Mouse (Mus musculus) heart, embryonic 16.5 days (tissue): ENCODE data around the gene Il4i1. TPM values are rescaled to one million over a fixed set of nuclear protein-coding genes. Genes with fewer than 3 reads are reported as not detected.

ENCODE experiments used
- ATAC-seq: fragments of 200-750 bp; cut with Nextera tagmentation; replicated peaks from 2 replicates; pipeline ENCODE4 v1.8.0; 2017; ENCODE audit warnings: moderate number of reproducible peaks; ENCODE audit not compliant: insufficient read depth, low FRiP score; ENCODE audit errors: extremely low read depth
- H3K27ac ChIP-seq: fragments of 300-500 bp; sonication (generic); 2 replicates; pipeline ENCODE4 v1.5.1; 2014; ENCODE audit warnings: mild to moderate bottlenecking, low read length, control low read depth, moderate library complexity
- H3K27me3 ChIP-seq: fragments of 300-500 bp; sonication (generic); 2 replicates; pipeline ENCODE4 v1.6.1; 2014; ENCODE audit warnings: low read length, mixed read lengths; ENCODE audit not compliant: control insufficient read depth, insufficient read depth
- H3K36me3 ChIP-seq: fragments of 300-500 bp; sonication (generic); 2 replicates; pipeline ENCODE4 v1.6.1; 2014; ENCODE audit not compliant: control insufficient read depth, insufficient read depth
- H3K4me1 ChIP-seq: fragments of 300-500 bp; sonication (generic); 2 replicates; pipeline ENCODE4 v1.6.1; 2014; ENCODE audit warnings: low read length, mixed read lengths; ENCODE audit not compliant: control insufficient read depth, insufficient read depth
- H3K4me2 ChIP-seq: fragments of 300-500 bp; sonication (generic); 2 replicates; pipeline ENCODE4 v1.6.1; 2014; ENCODE audit warnings: low read depth, mild to moderate bottlenecking, control low read depth, low read length
- H3K4me3 ChIP-seq: fragments of 300-500 bp; sonication (generic); 2 replicates; pipeline ENCODE4 v1.5.1; 2014; ENCODE audit warnings: mild to moderate bottlenecking, control low read depth, low read length
- H3K9ac ChIP-seq: fragments of 300-500 bp; sonication (generic); 2 replicates; pipeline ENCODE4 v1.6.1; 2014; ENCODE audit warnings: low read length, control low read depth
- H3K9me3 ChIP-seq: fragments of 300-500 bp; sonication (generic); replicated peaks from 2 replicates; pipeline ENCODE4 v1.6.1; 2016; ENCODE audit warnings: low read length; ENCODE audit not compliant: control insufficient read depth
- whole genome bisulfite sequencing: fragments of 180-500 bp; shearing (Covaris S2); extraction: QIAGEN DNeasy Blood & Tissue Kit; methylation state at CpG from one replicate; pipeline ENCODE4 v1.1.7; 2014; 5-methylcytosine and 5-hydroxymethylcytosine counted together
- polyA plus RNA-seq: library from polyadenylated mRNA; unstranded; fragments of >200 nt; fragmentation: Nextera tagmentation; extraction: Ambion mirVana; gene quantifications from 2 replicates; pipeline ENCODE4 v1.2.1, GENCODE M21; 2015

Il4i1 gene
- polyA plus RNA-seq, 1 experiment from 2014 or later: 4.6 TPM

- H3K27ac ChIP-seq: peak within 1 kb of the TSS; percentile 82
- peak within 1 kb of the TSS; percentile 75 for H3K4me2 ChIP-seq
- peaks cover 26% of the 10 kb centered on the region for H3K4me1 ChIP-seq
- peak within 1 kb of the TSS; percentile 83 for H3K9ac ChIP-seq
- H3K36me3 ChIP-seq: peaks cover 1% of the 10 kb centered on the region
- H3K9me3 ChIP-seq: no peaks in the 10 kb centered on the region
- ATAC-seq: peak; percentile 11; the same call in 1 of the 2 replicates
- H3K4me3 ChIP-seq: peak within 1 kb of the TSS; percentile 63
- H3K27me3 ChIP-seq: no peaks in the 10 kb centered on the region
- WGBS: under 1% methylated on average over 32 of the region's 32 CpGs
Measured at GRCm38 (mm10) chr7:44857042-44857552, 40.9 kb downstream of the Il4i1 start, which contains the start of gene Pnkp. Gene Pnkp (plus strand): TSS chr7:44857139.

GRCm38 (mm10) chr7:44857905-44858304, 41.7 kb downstream of the Il4i1 start:
- H3K4me1 ChIP-seq: peaks cover 24% of the 10 kb centered on the region

GRCm38 (mm10) chr7:44859896-44860295, 43.7 kb downstream of the Il4i1 start:
- WGBS: 89% methylated on average over 11 of the region's 11 CpGs
- no peak for ATAC-seq
- Histone ChIP-seq H3K4me2 (no peak overlapping the region), H3K27ac (no peak overlapping the region), H3K4me3 (no peak overlapping the region), H3K4me1 (peaks cover 27% of the 10 kb centered on the region), H3K27me3 (no peaks in the 10 kb centered on the region), H3K9me3 (no peaks in the 10 kb centered on the region), H3K9ac (no peak overlapping the region), H3K36me3 (peaks cover 26% of the 10 kb centered on the region)

More at GRCm38 (mm10) chr7:44857905-44858304, 41.7 kb downstream of the Il4i1 start:
- Histone ChIP-seq H3K9me3 (no peaks in the 10 kb centered on the region), H3K27me3 (no peaks in the 10 kb centered on the region), H3K36me3 (peaks cover 9% of the 10 kb centered on the region), H3K4me2 (peak overlapping the region; percentile 75), H3K4me3 (peak overlapping the region; percentile 63), H3K27ac (no peak overlapping the region), H3K9ac (peak overlapping the region; percentile 83)
- ATAC-seq: no peak
- WGBS: 26% methylated on average over 8 of the region's 8 CpGs

- H3K4me3 ChIP-seq: no peak overlapping the region
- H3K27ac ChIP-seq: no peak overlapping the region
- H3K4me2 ChIP-seq: no peak overlapping the region
- H3K9ac ChIP-seq: no peak overlapping the region
- H3K9me3 ChIP-seq: no peaks in the 10 kb centered on the region
- ATAC-seq: 0 out of 2 replicates have a peak, but pooled peaks have one; percentile 15
- peaks cover 26% of the 10 kb centered on the region for H3K36me3 ChIP-seq
- peaks cover 30% of the 10 kb centered on the region for H3K4me1 ChIP-seq
- no peaks in the 10 kb centered on the region for H3K27me3 ChIP-seq
- WGBS: 53% methylated on average over 22 of the region's 22 CpGs
Measured at GRCm38 (mm10) chr7:44860576-44861428, 44.6 kb downstream of the Il4i1 start.

- peaks cover 26% of the 10 kb centered on the region for H3K36me3 ChIP-seq
Measured at GRCm38 (mm10) chr7:44861429-44861816, 45.2 kb downstream of the Il4i1 start.

GRCm38 (mm10) chr7:44862434-44862833, 46.2 kb downstream of the Il4i1 start:
- Histone ChIP-seq H3K4me3 (no peak overlapping the region), H3K4me2 (no peak overlapping the region), H3K36me3 (peaks cover 26% of the 10 kb centered on the region), H3K9me3 (no peaks in the 10 kb centered on the region), H3K27ac (no peak overlapping the region), H3K27me3 (no peaks in the 10 kb centered on the region), H3K4me1 (peaks cover 38% of the 10 kb centered on the region), H3K9ac (no peak overlapping the region)
- 75% methylated on average over 8 of the region's 8 CpGs for WGBS
- ATAC-seq: no peak

More at GRCm38 (mm10) chr7:44861429-44861816, 45.2 kb downstream of the Il4i1 start:
- Histone ChIP-seq H3K4me1 (peaks cover 31% of the 10 kb centered on the region), H3K9ac (no peak overlapping the region), H3K27ac (no peak overlapping the region), H3K27me3 (no peaks in the 10 kb centered on the region), H3K9me3 (no peaks in the 10 kb centered on the region), H3K4me3 (no peak overlapping the region), H3K4me2 (no peak overlapping the region)
- 82% methylated on average over 14 of the region's 14 CpGs for WGBS
- ATAC-seq: no peak

- H3K27ac ChIP-seq: no peak overlapping the region
- no peaks in the 10 kb centered on the region for H3K27me3 ChIP-seq
- WGBS: 82% methylated on average over 14 of the region's 14 CpGs
- no peak overlapping the region for H3K9ac ChIP-seq
- peaks cover 42% of the 10 kb centered on the region for H3K4me1 ChIP-seq
- H3K4me2 ChIP-seq: no peak overlapping the region
- no peak for ATAC-seq
- no peaks in the 10 kb centered on the region for H3K9me3 ChIP-seq
- peaks cover 26% of the 10 kb centered on the region for H3K36me3 ChIP-seq
- no peak overlapping the region for H3K4me3 ChIP-seq
Measured at GRCm38 (mm10) chr7:44863210-44863609, 47.0 kb downstream of the Il4i1 start.

GRCm38 (mm10) chr7:44863982-44864494, 47.9 kb downstream of the Il4i1 start:
- peak overlapping the region; percentile 100 for H3K27ac ChIP-seq
- H3K9me3 ChIP-seq: no peaks in the 10 kb centered on the region
- no peak overlapping the region for H3K4me3 ChIP-seq
- peaks cover 46% of the 10 kb centered on the region for H3K4me1 ChIP-seq
- WGBS: 85% methylated on average over 11 of the region's 11 CpGs
- no peak overlapping the region for H3K4me2 ChIP-seq
- H3K36me3 ChIP-seq: peaks cover 26% of the 10 kb centered on the region
- no peak for ATAC-seq
- H3K9ac ChIP-seq: peak overlapping the region; percentile 39
- no peaks in the 10 kb centered on the region for H3K27me3 ChIP-seq
